Mouse (Mus musculus) MEL (cell line): ENCODE data around the gene 1110051M20Rik. TPM values are rescaled to one million over a fixed set of nuclear protein-coding genes. Genes with fewer than 3 reads are reported as not detected.

Source experiments
- DNase-seq: peaks from one replicate; pipeline ENCODE4 v3.0.0; 2011; ENCODE audit warnings: low read depth, low spot score
- H3K27ac ChIP-seq: 2 replicates; pipeline ENCODE4 v1.5.1; 2012; ENCODE audit warnings: low read depth, mild to moderate bottlenecking, control low read depth, low read length, moderate library complexity; ENCODE audit not compliant: control insufficient read depth
- H3K27me3 ChIP-seq, 2 experiments: fragments of 150-350 bp in 1 of 2; sonication (generic) in 1 of 2; 2 replicates each; pipeline ENCODE4 v1.6.1; 2012; ENCODE audit warnings: low read length in 2 of 2, mild to moderate bottlenecking in 2 of 2, improper control_type of control experiment in 1 of 2, moderate library complexity in 1 of 2; ENCODE audit not compliant: insufficient read depth in 2 of 2, control insufficient read depth in 1 of 2
- H3K36me3 ChIP-seq, 2 experiments: 2 replicates each; pipeline ENCODE4 v1.6.1; 2012 to 2014; ENCODE audit warnings: low read length in 2 of 2, improper control_type of control experiment in 1 of 2, inconsistent platforms in 1 of 2, mild to moderate bottlenecking in 1 of 2; ENCODE audit not compliant: insufficient read depth in 2 of 2, control insufficient read depth in 1 of 2
- H3K4me1 ChIP-seq, 2 experiments: fragments of 150-350 bp in 1 of 2; sonication (generic) in 1 of 2; 2 replicates each; pipeline ENCODE4 v1.6.1; 2012; ENCODE audit warnings: low read length in 2 of 2, improper control_type of control experiment in 1 of 2, mild to moderate bottlenecking in 1 of 2; ENCODE audit not compliant: insufficient read depth in 2 of 2, control insufficient read depth in 1 of 2
- H3K4me3 ChIP-seq, 2 experiments: fragments of 150-350 bp in 1 of 2; sonication (generic) in 1 of 2; 2 replicates each; pipeline ENCODE4 v1.5.1; 2012; ENCODE audit warnings: low read depth in 2 of 2, low read length in 2 of 2, mild to moderate bottlenecking in 2 of 2, moderate library complexity in 2 of 2, control low read depth in 1 of 2, improper control_type of control experiment in 1 of 2; ENCODE audit not compliant: control insufficient read depth in 1 of 2, insufficient read depth in 1 of 2
- H3K79me2 ChIP-seq: 2 replicates; pipeline ENCODE4 v1.6.1; 2012; ENCODE audit warnings: mild to moderate bottlenecking, low read length, moderate library complexity; ENCODE audit not compliant: control insufficient read depth, poor library complexity, insufficient read depth
- H3K9ac ChIP-seq: 2 replicates; pipeline ENCODE4 v1.6.1; 2012; ENCODE audit warnings: low read depth, mild to moderate bottlenecking, control low read depth, low read length, moderate library complexity; ENCODE audit not compliant: control insufficient read depth, poor library complexity, severe bottlenecking
- H3K9me3 ChIP-seq: fragments of 150-350 bp; sonication (generic); replicated peaks from 2 replicates; pipeline ENCODE4 v1.6.1; 2012; ENCODE audit warnings: mild to moderate bottlenecking, low read length, improper control_type of control experiment, moderate library complexity; ENCODE audit not compliant: insufficient read depth
- BHLHE40 ChIP-seq: IDR thresholded peaks from 2 replicates; pipeline ENCODE4 v1.6.1; 2012; ENCODE audit warnings: low read depth, mild to moderate bottlenecking, inconsistent platforms, low read length, improper control_type of control experiment, borderline replicate concordance
- CTCF ChIP-seq, 3 experiments: IDR thresholded peaks in 2 of 3; conservative IDR thresholded peaks in 1 of 3; 2 replicates each; pipeline ENCODE4 v1.5.1; 2011 to 2012; ENCODE audit warnings: low read length in 3 of 3, low read depth in 2 of 3, mild to moderate bottlenecking in 2 of 3, improper control_type of control experiment in 1 of 3, inconsistent platforms in 1 of 3, mixed read lengths in 1 of 3, moderate library complexity in 1 of 3; ENCODE audit not compliant: control insufficient read depth in 1 of 3, insufficient read depth in 1 of 3, poor library complexity in 1 of 3, severe bottlenecking in 1 of 3
- ELF1 ChIP-seq: IDR thresholded peaks from 2 replicates; pipeline ENCODE4 v1.6.1; 2014; ENCODE audit warnings: low read depth, mild to moderate bottlenecking, inconsistent platforms, low read length, improper control_type of control experiment, moderate library complexity
- KAT2A ChIP-seq: conservative IDR thresholded peaks from 2 replicates; pipeline ENCODE4 v1.6.1; 2012; ENCODE audit warnings: low read depth, low read length, improper control_type of control experiment, inconsistent platforms
- MAFK ChIP-seq: IDR thresholded peaks from 2 replicates; pipeline ENCODE4 v1.6.1; 2011; ENCODE audit warnings: low read depth, mild to moderate bottlenecking, low read length, improper control_type of control experiment, borderline replicate concordance
- MAX ChIP-seq: IDR thresholded peaks from 2 replicates; pipeline ENCODE4 v1.6.1; 2011; ENCODE audit warnings: low read length, improper control_type of control experiment
- MAZ ChIP-seq: IDR thresholded peaks from 2 replicates; pipeline ENCODE4 v1.6.1; 2012; ENCODE audit warnings: low read depth, mild to moderate bottlenecking, inconsistent platforms, low read length, improper control_type of control experiment
- POLR2AphosphoS2 ChIP-seq: IDR thresholded peaks from 2 replicates; pipeline ENCODE4 v1.6.1; 2011; ENCODE audit warnings: low read length, improper control_type of control experiment
- RCOR1 ChIP-seq: IDR thresholded peaks from 2 replicates; pipeline ENCODE4 v1.6.1; 2012; ENCODE audit warnings: low read depth, mild to moderate bottlenecking, inconsistent platforms, low read length, improper control_type of control experiment
- SIN3A ChIP-seq: IDR thresholded peaks from 2 replicates; pipeline ENCODE4 v1.6.1; 2012; ENCODE audit warnings: low read length, improper control_type of control experiment, inconsistent platforms
- TBP ChIP-seq: IDR thresholded peaks from 2 replicates; pipeline ENCODE4 v1.8.0; 2011; ENCODE audit warnings: low read depth, low read length, improper control_type of control experiment
- UBTF ChIP-seq: IDR thresholded peaks from 2 replicates; pipeline ENCODE4 v1.6.1; 2012; ENCODE audit warnings: low read depth, mild to moderate bottlenecking, inconsistent platforms, low read length, improper control_type of control experiment, moderate library complexity, borderline replicate concordance; ENCODE audit not compliant: insufficient read depth
- ZC3H11A ChIP-seq: IDR thresholded peaks from 2 replicates; pipeline ENCODE4 v1.6.1; 2012; ENCODE audit warnings: low read depth, mild to moderate bottlenecking, inconsistent platforms, low read length, improper control_type of control experiment
- polyA plus RNA-seq, 2 experiments: library from polyadenylated mRNA; stranded (reverse) in 1 of 2; unstranded in 1 of 2; fragments of >175 nt in 1 of 2; fragments of >200 nt in 1 of 2; gene quantifications; 2 replicates each; pipeline versions ENCODE4 v1.2.1 to v1.2.4; 2012; ENCODE audit warnings: low replicate concordance in 2 of 2, low read depth in 1 of 2; ENCODE audit not compliant: insufficient read length in 2 of 2, insufficient read depth in 1 of 2, missing spikeins in 1 of 2
- total RNA-seq: library from RNA; depleted of rRNA; stranded (reverse); fragments of 300-350 nt; gene quantifications from 2 replicates; pipeline ENCODE4 v1.2.3, GENCODE M21; 2012

The 1110051M20Rik gene
- total and polyA plus RNA-seq, 3 experiments = 23.0 to 23.3 TPM; not detected in 1

GRCm38 (mm10) chr2:91331051-91331843 lies 113.3 kb downstream of the 1110051M20Rik start:
- H3K9me3 ChIP-seq = no peaks in the 10 kb centered on the region
- H3K4me3 ChIP-seq = no peak overlapping the region
- no peak overlapping the region for H3K9ac ChIP-seq
- peaks cover 0 to 2% of the 10 kb centered on the region in 2 experiments; a peak in 2 of 4 replicates for H3K36me3 ChIP-seq
- peaks cover 0 to 3% of the 10 kb centered on the region in 2 experiments; a peak in 1 of 4 replicates for H3K4me1 ChIP-seq
- H3K79me2 ChIP-seq = no peaks in the 10 kb centered on the region
- TF ChIP-seq RCOR1 = peak; percentile 33; the same call in 1 of the 2 replicates
- no peak for TF ChIP-seq UBTF
- TF ChIP-seq TBP = peak; percentile 64; the same call in 1 of the 2 replicates
- TF ChIP-seq POLR2AphosphoS2 = no peak
- no peak for TF ChIP-seq ELF1
- no peaks in the 10 kb centered on the region for H3K27me3 ChIP-seq
- DNase-seq = peak; percentile 82
- H3K27ac ChIP-seq = 0 out of 2 replicates have a peak overlapping the region, but pooled peaks have one; percentile 8

GRCm38 (mm10) chr2:91329996-91330738 lies 114.3 kb downstream of the 1110051M20Rik start:
- H3K27me3 ChIP-seq = no peaks in the 10 kb centered on the region
- peaks cover 0 to 2% of the 10 kb centered on the region in 2 experiments; a peak in 2 of 4 replicates for H3K36me3 ChIP-seq
- peaks cover 0 to 3% of the 10 kb centered on the region in 2 experiments; a peak in 1 of 4 replicates for H3K4me1 ChIP-seq
- no peak overlapping the region for H3K27ac ChIP-seq
- H3K9me3 ChIP-seq = no peaks in the 10 kb centered on the region
- no peak overlapping the region for H3K9ac ChIP-seq
- no peak for DNase-seq
- H3K4me3 ChIP-seq = no peak overlapping the region
- H3K79me2 ChIP-seq = no peaks in the 10 kb centered on the region
- TF ChIP-seq MAX = no peak
- TF ChIP-seq MAZ = no peak
- TF ChIP-seq MAFK = no peak
- no peak for TF ChIP-seq CTCF (IDR thresholded peaks at IDR 0.05 in 2 of 3, conservative IDR thresholded peaks at IDR 0.05 in 1 of 3; ENCODE audit: control insufficient read depth in 1 of 3, insufficient read depth in 1 of 3, low read depth in 2 of 3, low read length in 3 of 3, poor library complexity in 1 of 3, severe bottlenecking in 1 of 3)
- TF ChIP-seq TBP = no peak
- no peak for TF ChIP-seq ZC3H11A
- no peak for TF ChIP-seq KAT2A
- no peak for TF ChIP-seq SIN3A
- TF ChIP-seq POLR2AphosphoS2 = no peak
- no peak for TF ChIP-seq BHLHE40
